Mouse (Mus musculus) midbrain, embryonic 16.5 days (tissue): ENCODE measurements around the gene Cpe. TPM values are rescaled to one million over a fixed set of nuclear protein-coding genes. Genes with fewer than 3 reads are reported as not detected.
A peak's percentile ranks its signal among the peaks of the same experiment; 100 is the strongest.

Experiments used
- ATAC-seq: fragments of 200-750 bp; cut with Nextera tagmentation; 2 replicates; pipeline ENCODE4 v1.8.0; 2017; ENCODE audit warnings: moderate TSS enrichment
- H3K27ac ChIP-seq: fragments of 300-500 bp; sonication (generic); 2 replicates; pipeline ENCODE4 v1.5.1; 2014; ENCODE audit warnings: mild to moderate bottlenecking, low read length, mixed read lengths
- H3K27me3 ChIP-seq: fragments of 300-500 bp; sonication (generic); 2 replicates; pipeline ENCODE4 v1.6.1; 2014; ENCODE audit warnings: low read depth, low read length, mixed read lengths; ENCODE audit not compliant: control insufficient read depth, insufficient read depth
- H3K36me3 ChIP-seq: fragments of 300-500 bp; sonication (generic); 2 replicates; pipeline ENCODE4 v1.6.1; 2014; ENCODE audit warnings: mild to moderate bottlenecking, low read length, moderate library complexity, mixed read lengths; ENCODE audit not compliant: control insufficient read depth, insufficient read depth
- H3K4me1 ChIP-seq: fragments of 300-500 bp; sonication (generic); 2 replicates; pipeline ENCODE4 v1.6.1; 2014; ENCODE audit warnings: mild to moderate bottlenecking, low read length, mixed read lengths; ENCODE audit not compliant: control insufficient read depth, insufficient read depth
- H3K4me2 ChIP-seq: fragments of 300-500 bp; sonication (generic); 2 replicates; pipeline ENCODE4 v1.6.1; 2014; ENCODE audit warnings: mild to moderate bottlenecking, low read length, mixed read lengths
- H3K4me3 ChIP-seq: fragments of 300-500 bp; sonication (generic); 2 replicates; pipeline ENCODE4 v1.5.1; 2014; ENCODE audit warnings: low read depth, mild to moderate bottlenecking, low read length, moderate library complexity, mixed read lengths
- H3K9ac ChIP-seq: fragments of 300-500 bp; sonication (generic); 2 replicates; pipeline ENCODE4 v1.6.1; 2014; ENCODE audit warnings: low read depth, low read length, mixed read lengths
- H3K9me3 ChIP-seq: fragments of 300-500 bp; sonication (generic); replicated peaks from 2 replicates; pipeline ENCODE4 v1.6.1; 2014; ENCODE audit warnings: mild to moderate bottlenecking, low read length, mixed read lengths; ENCODE audit not compliant: control insufficient read depth, poor library complexity, severe bottlenecking
- WGBS: fragments of 180-500 bp; shearing (Covaris S2); extraction: QIAGEN DNeasy Blood & Tissue Kit; methylation state at CpG from one replicate; pipeline ENCODE4 v1.1.7; 2014; 5-methylcytosine and 5-hydroxymethylcytosine counted together
- polyA plus RNA-seq: library from polyadenylated mRNA; unstranded; fragments of >200 nt; fragmentation: Nextera tagmentation; extraction: Ambion mirVana; gene quantifications from 2 replicates; pipeline ENCODE4 v1.2.1, GENCODE M21; 2015

Gene Cpe
- polyA plus RNA-seq, 1 experiment from 2014 or later, result 1,054 TPM

DNA sequence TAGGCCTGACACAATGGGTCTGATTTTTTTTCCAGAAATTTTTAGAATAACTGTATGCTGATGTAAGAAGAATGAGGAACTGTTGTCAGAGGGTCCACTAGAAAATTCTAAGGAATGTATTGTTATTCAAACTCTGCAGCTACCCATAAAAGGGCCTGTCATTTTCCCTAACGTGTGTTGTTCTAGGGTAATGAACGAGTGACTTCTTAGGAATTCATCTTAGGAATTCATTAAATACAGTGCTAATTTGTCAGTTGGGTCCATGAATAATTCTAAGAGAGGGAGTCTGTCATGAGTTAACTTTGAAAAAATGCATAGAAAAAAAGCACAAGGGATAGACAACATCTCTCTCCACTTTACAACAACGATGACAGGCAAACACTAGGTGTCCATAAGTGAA, 110.0 kb downstream of the Cpe start:
- H3K9me3 ChIP-seq, result no peaks in the 10 kb centered on the region
- no peaks in the 10 kb centered on the region for H3K4me1 ChIP-seq
- no peak overlapping the region for H3K4me3 ChIP-seq
- H3K36me3 ChIP-seq, result no peaks in the 10 kb centered on the region
- ATAC-seq, result no peak
- H3K9ac ChIP-seq, result no peak overlapping the region
- H3K27me3 ChIP-seq, result no peaks in the 10 kb centered on the region
- 58% methylated on average over 3 of the region's 3 CpGs for WGBS
- H3K4me2 ChIP-seq, result no peak overlapping the region
- no peak overlapping the region for H3K27ac ChIP-seq

DNA sequence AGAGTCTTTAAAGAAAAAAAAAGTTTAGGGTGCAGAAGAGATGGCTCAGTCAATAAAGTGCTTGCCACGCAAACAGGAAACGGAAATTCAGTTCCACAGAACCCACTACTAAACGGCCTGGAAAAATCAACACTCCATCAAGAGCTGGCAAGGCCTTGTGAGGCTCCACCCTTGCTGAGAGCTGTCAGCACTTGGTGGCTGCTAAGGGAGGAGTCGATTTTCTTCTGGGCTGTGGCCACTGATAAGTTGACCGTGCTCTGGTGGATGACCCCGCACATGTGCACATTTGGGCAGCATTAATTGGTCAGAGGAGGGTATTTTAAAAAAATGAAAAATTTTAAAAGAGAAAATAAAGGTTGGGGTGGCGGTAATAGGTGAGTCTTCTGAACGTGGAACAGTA, 114.6 kb downstream of the Cpe start:
- Histone ChIP-seq H3K9ac (no peak overlapping the region), H3K4me3 (no peak overlapping the region), H3K27me3 (no peaks in the 10 kb centered on the region), H3K9me3 (no peaks in the 10 kb centered on the region), H3K4me1 (no peaks in the 10 kb centered on the region), H3K4me2 (no peak overlapping the region), H3K36me3 (no peaks in the 10 kb centered on the region), H3K27ac (no peak overlapping the region)
- ATAC-seq, result no peak
- WGBS, result 86% methylated on average over 8 of the region's 8 CpGs

DNA sequence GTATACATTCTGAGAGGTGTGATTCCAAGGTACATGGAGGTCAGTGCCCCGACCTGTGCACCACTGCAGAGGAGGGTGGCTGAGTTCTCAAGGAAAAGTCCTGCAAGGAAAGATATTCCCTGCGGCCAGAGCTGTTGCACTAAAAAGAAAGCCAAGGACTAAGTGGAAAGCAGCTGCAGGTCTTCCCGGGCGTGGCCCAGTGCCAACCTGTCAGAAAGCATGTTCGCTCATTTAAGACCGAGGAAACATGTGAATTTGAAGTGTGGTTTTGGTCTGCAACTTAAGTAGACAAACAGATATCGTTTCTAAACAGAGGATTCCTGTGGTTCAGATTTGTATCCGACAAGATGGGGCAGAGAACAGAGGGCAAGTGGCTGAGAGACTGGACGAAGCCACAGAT, 117.9 kb downstream of the Cpe start:
- H3K9ac ChIP-seq, result no peak overlapping the region
- no peak overlapping the region for H3K4me2 ChIP-seq
- H3K9me3 ChIP-seq, result no peaks in the 10 kb centered on the region
- H3K27ac ChIP-seq, result no peak overlapping the region
- WGBS, result 89% methylated on average over 9 of the region's 9 CpGs
- H3K36me3 ChIP-seq, result no peaks in the 10 kb centered on the region
- no peaks in the 10 kb centered on the region for H3K4me1 ChIP-seq
- ATAC-seq, result no peak
- no peaks in the 10 kb centered on the region for H3K27me3 ChIP-seq
- no peak overlapping the region for H3K4me3 ChIP-seq

DNA sequence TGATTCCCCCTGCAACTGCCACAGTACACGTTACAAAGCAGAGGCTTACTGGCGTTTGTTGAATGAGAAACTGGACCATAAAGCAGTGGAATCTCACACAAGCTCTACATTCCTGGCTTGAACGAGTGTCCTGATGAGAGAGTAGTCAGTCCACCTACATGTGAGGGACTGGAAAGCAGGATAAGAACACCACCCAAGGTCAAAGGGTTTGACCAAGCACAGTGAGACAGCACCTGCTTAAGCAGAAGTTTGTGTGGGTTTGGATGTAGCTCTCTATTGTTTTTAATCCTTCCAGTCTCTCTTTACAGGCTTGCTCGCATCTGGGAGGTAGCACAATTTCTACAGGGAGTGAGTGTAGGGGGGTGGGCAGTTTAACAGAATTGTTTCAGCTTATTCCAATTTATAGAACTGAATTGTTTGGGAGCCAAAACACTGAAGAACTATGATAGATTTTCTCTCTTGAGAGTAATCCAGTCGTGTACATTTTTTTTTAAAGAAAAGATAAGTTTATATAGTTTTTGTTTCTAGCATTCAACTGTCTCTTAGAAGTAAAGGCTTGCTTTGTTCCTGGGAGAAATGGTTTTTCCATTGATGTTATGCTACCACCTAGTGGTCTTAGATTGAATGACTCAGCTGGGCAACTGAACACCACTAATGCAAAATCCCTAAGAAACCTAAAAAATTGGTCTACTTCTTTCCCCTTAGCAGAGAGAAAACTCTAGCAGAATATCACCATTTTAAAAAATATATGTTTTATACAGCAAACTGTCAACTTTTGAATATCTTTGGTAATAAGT, 144.6 kb downstream of the Cpe start:
- H3K4me3 ChIP-seq, result no peak overlapping the region
- peak; percentile 83 for ATAC-seq

DNA sequence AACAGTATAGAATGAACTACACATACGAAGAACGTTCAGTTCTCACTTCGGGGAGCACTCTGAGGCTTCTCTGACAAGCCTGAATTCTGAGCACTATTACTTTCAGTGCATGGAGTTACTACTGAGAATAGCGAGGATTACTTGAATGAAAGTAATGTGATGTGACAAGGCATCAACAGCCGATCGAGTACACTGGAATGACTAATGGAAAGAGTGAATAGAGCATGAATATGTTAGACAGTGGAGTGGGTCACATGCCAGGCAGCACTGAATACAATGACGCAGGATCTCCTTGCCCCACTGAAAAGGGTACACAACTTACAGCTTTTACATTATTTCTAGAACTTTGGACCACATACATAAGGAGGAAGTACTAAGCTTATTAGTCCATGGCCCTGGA, 149.4 kb downstream of the Cpe start:
- no peak for ATAC-seq
- Histone ChIP-seq H3K27me3 (no peaks in the 10 kb centered on the region), H3K9me3 (peaks cover 6% of the 10 kb centered on the region), H3K4me2 (no peak overlapping the region), H3K4me3 (no peak overlapping the region), H3K9ac (no peak overlapping the region), H3K27ac (no peak overlapping the region), H3K36me3 (no peaks in the 10 kb centered on the region), H3K4me1 (no peaks in the 10 kb centered on the region)
- 60% methylated on average over 7 of the region's 7 CpGs for WGBS

More for the DNA sequence above, 144.6 kb downstream of the Cpe start:
- Histone ChIP-seq H3K27me3 (no peaks in the 10 kb centered on the region), H3K4me1 (no peaks in the 10 kb centered on the region), H3K36me3 (no peaks in the 10 kb centered on the region), H3K4me2 (no peak overlapping the region), H3K27ac (no peak overlapping the region), H3K9me3 (no peaks in the 10 kb centered on the region), H3K9ac (no peak overlapping the region)
- 18% methylated on average over 5 of the region's 5 CpGs for WGBS

Other genes starting within 250 kb of the Cpe start
- 176 and 200 TPM in 2 replicates for gene Msmo1, start 40.7 kb upstream of the Cpe start, polyA plus RNA-seq
- gene Klhl2, start 157.0 kb upstream of the Cpe start, polyA plus RNA-seq, result 25.3 and 30.9 TPM in 2 replicates